Comparison of ENCODE assay signal across 23 mouse cellular contexts in genomic region chr11:54613628-54614027, GRCm38 (mm10).
A peak's percentile ranks its signal among the peaks of the same experiment; 100 is the strongest.
DNase-seq lines count a peak whose midpoint lies in the region; ATAC-seq and TF ChIP-seq lines count a peak whose summit lies in the region.
"Had no signal": no experiment of that assay in that cellular context is flagged by ENCODE, and none has a peak within 500 bp of the region (broad histone marks: within the 10 kb centered on the region; RNA-seq: fewer than 3 reads in every experiment).

No protein-coding gene starts in this region.

- no peak for TF ChIP-seq POLR2A in MEL (IDR thresholded peaks at IDR 0.05; ENCODE audit: control insufficient read depth in 1 of 2, insufficient read depth in 1 of 2, low read depth in 1 of 2, low read length in 2 of 2, poor library complexity in 1 of 2)

- H3K9ac ChIP-seq in lung, embryonic 16.5 days (ENCODE audit: low read length) = no peak overlapping the region
- H3K9ac ChIP-seq in MEL (ENCODE audit: control insufficient read depth, low read depth, low read length, poor library complexity, severe bottlenecking) = no peak overlapping the region; the same call in 1 of the 2 replicates

- H3K27me3 ChIP-seq in lung, embryonic 16.5 days (ENCODE audit: control insufficient read depth, insufficient read depth, low read depth, low read length) = no peaks in the 10 kb centered on the region
- no peaks in the 10 kb centered on the region for H3K27me3 ChIP-seq in MEL (ENCODE audit: control insufficient read depth in 1 of 2, insufficient read depth in 2 of 2, low read length in 2 of 2)
- no peaks in the 10 kb centered on the region for H3K27me3 ChIP-seq in embryonic facial prominence, embryonic 10.5 days (replicated peaks; ENCODE audit: low read depth, poor library complexity, severe bottlenecking)
- H3K27me3 ChIP-seq: CH12.LX, Patski had no signal

- H3K4me3 ChIP-seq in lung, embryonic 16.5 days (ENCODE audit: low read length) = no peak overlapping the region
- H3K4me3 ChIP-seq in MEL (ENCODE audit: control insufficient read depth in 1 of 2, insufficient read depth in 1 of 2, low read depth in 2 of 2, low read length in 2 of 2) = no peak overlapping the region
- H3K4me3 ChIP-seq in embryonic facial prominence, embryonic 10.5 days = no peak overlapping the region

- peaks cover 3% of the 10 kb centered on the region; the same call in 1 of the 2 replicates for H3K4me1 ChIP-seq in lung, embryonic 16.5 days (replicated peaks; ENCODE audit: control insufficient read depth, insufficient read depth, low read length)
- peaks cover 3 to 24% of the 10 kb centered on the region in 2 experiments; a peak in 3 of 4 replicates for H3K4me1 ChIP-seq in MEL (ENCODE audit: control insufficient read depth in 1 of 2, insufficient read depth in 2 of 2, low read length in 2 of 2)
- no peaks in the 10 kb centered on the region for H3K4me1 ChIP-seq in embryonic facial prominence, embryonic 10.5 days

- TF ChIP-seq EP300 in MEL (IDR thresholded peaks at IDR 0.05; ENCODE audit: low read depth in 1 of 2, low read length in 2 of 2) = peak; percentile 33 to 70; a peak in 3 of 4 replicates

- DNase-seq in lung, postnatal 25 days (ENCODE audit: low spot score) = no peak
- DNase-seq in 416B (ENCODE audit: low read depth) = peak; percentile 28
- peak; percentile 76 for DNase-seq in MEL (ENCODE audit: low read depth, low spot score)
- DNase-seq in embryonic facial prominence, embryonic 10.5 days (ENCODE audit: low spot score) = no peak
- DNase-seq: adrenal gland, adult 2 months; adrenal gland, adult 8-10 months; adrenal gland, postnatal 10 days; adrenal gland, postnatal 14 days; adrenal gland, postnatal 25 days; adrenal gland, postnatal 36 days; B cell, adult 2 months; cerebellum, adult 11 months; cerebellum, adult 11-12 months; cerebellum, adult 18-20 months; cerebellum, adult 2 months; cerebellum, adult 8-10 months had no signal

- no peak for TF ChIP-seq RAD21 in MEL (IDR thresholded peaks at IDR 0.05; ENCODE audit: low read depth, low read length)

- peak overlapping the region; percentile 20; the same call in 1 of the 2 replicates for H3K27ac ChIP-seq in lung, embryonic 16.5 days (ENCODE audit: low read length)
- peak overlapping the region; percentile 66 for H3K27ac ChIP-seq in MEL (ENCODE audit: control insufficient read depth, low read depth, low read length)
- H3K27ac ChIP-seq in embryonic facial prominence, embryonic 10.5 days (replicated peaks) = no peak overlapping the region

- H3K36me3 ChIP-seq in lung, embryonic 16.5 days (ENCODE audit: control insufficient read depth, insufficient read depth, low read length) = no peaks in the 10 kb centered on the region
- H3K36me3 ChIP-seq in MEL (ENCODE audit: control insufficient read depth in 1 of 2, insufficient read depth in 2 of 2, low read length in 2 of 2) = peaks cover 3 to 13% of the 10 kb centered on the region in 2 experiments; a peak in 3 of 4 replicates
- H3K36me3 ChIP-seq in embryonic facial prominence, embryonic 10.5 days (replicated peaks) = no peaks in the 10 kb centered on the region

- no peaks in the 10 kb centered on the region for H3K9me3 ChIP-seq in lung, embryonic 16.5 days (ENCODE audit: control insufficient read depth, low read length)
- H3K9me3 ChIP-seq in MEL (replicated peaks; ENCODE audit: insufficient read depth, low read length) = no peaks in the 10 kb centered on the region
- H3K9me3 ChIP-seq in embryonic facial prominence, embryonic 10.5 days = no peaks in the 10 kb centered on the region
- H3K9me3 ChIP-seq: G1E had no signal

- no peak for TF ChIP-seq CTCF in MEL (IDR thresholded peaks at IDR 0.05 in 2 of 3, conservative IDR thresholded peaks at IDR 0.05 in 1 of 3; ENCODE audit: control insufficient read depth in 1 of 3, insufficient read depth in 1 of 3, low read depth in 2 of 3, low read length in 3 of 3, poor library complexity in 1 of 3, severe bottlenecking in 1 of 3)

- no peaks in the 10 kb centered on the region for H3K79me2 ChIP-seq in MEL (ENCODE audit: control insufficient read depth, insufficient read depth, low read length, poor library complexity)

- no peak overlapping the region for H3K4me2 ChIP-seq in lung, embryonic 16.5 days (ENCODE audit: low read depth, low read length)

- ATAC-seq in lung, embryonic 16.5 days (ENCODE audit: low read depth) = no peak
- ATAC-seq in granulocyte monocyte progenitor cell, adult 5-6 weeks (replicated peaks; ENCODE audit: poor library complexity, severe bottlenecking) = no peak; the same call in 1 of the 2 replicates
- ATAC-seq: activated CD4-positive, CD25-positive, alpha-beta regulatory T cell, adult 4 months; CD4-positive, CD25-positive, alpha-beta regulatory T cell, adult 4 months; Patski had no signal

TF ChIP-seq in MEL, 35 proteins besides CTCF, POLR2A, EP300 and RAD21:
- no peak for TF ChIP-seq BHLHE40 (IDR thresholded peaks at IDR 0.05; ENCODE audit: borderline replicate concordance, low read depth, low read length)
- no peak for TF ChIP-seq MEF2A (IDR thresholded peaks at IDR 0.05; ENCODE audit: extremely low read depth, insufficient replicate concordance, low read depth, low read length, poor library complexity, severe bottlenecking)
- TF ChIP-seq POLR2AphosphoS2 (IDR thresholded peaks at IDR 0.05; ENCODE audit: low read length) = no peak
- TF ChIP-seq USF2 (IDR thresholded peaks at IDR 0.05; ENCODE audit: borderline replicate concordance in 1 of 2, insufficient read depth in 1 of 2, low read depth in 1 of 2, low read length in 2 of 2) = no peak
- peak; percentile 84 for TF ChIP-seq GATA1 (IDR thresholded peaks at IDR 0.05; ENCODE audit: low read depth, low read length)
- TF ChIP-seq SIN3A (IDR thresholded peaks at IDR 0.05; ENCODE audit: low read length) = 0 out of 2 replicates have a peak, but pooled peaks have one; percentile 11
- TF ChIP-seq TBP (IDR thresholded peaks at IDR 0.05; ENCODE audit: low read depth, low read length) = no peak
- no peak for TF ChIP-seq KAT2A (conservative IDR thresholded peaks at IDR 0.05; ENCODE audit: low read depth, low read length)
- TF ChIP-seq ZNF384 (IDR thresholded peaks at IDR 0.05; ENCODE audit: low read depth, low read length) = no peak
- 0 out of 2 replicates have a peak, but pooled peaks have one; percentile 3 for TF ChIP-seq RCOR1 (IDR thresholded peaks at IDR 0.05; ENCODE audit: low read depth, low read length)
- no peak for TF ChIP-seq NELFE (IDR thresholded peaks at IDR 0.05; ENCODE audit: low read depth, low read length)
- TF ChIP-seq MYC (IDR thresholded peaks at IDR 0.05; ENCODE audit: low read depth, low read length) = no peak
- no peak; the same call in 1 of the 2 replicates for TF ChIP-seq TAL1 (IDR thresholded peaks at IDR 0.05; ENCODE audit: low read length)
- TF ChIP-seq MXI1 (IDR thresholded peaks at IDR 0.05; ENCODE audit: low read depth, low read length) = 0 out of 2 replicates have a peak, but pooled peaks have one; percentile 23
- TF ChIP-seq E2F4 (IDR thresholded peaks at IDR 0.05; ENCODE audit: borderline replicate concordance, low read depth, low read length) = no peak
- no peak for TF ChIP-seq TCF12 (IDR thresholded peaks at IDR 0.05; ENCODE audit: low read depth, low read length)
- no peak for TF ChIP-seq CHD2 (IDR thresholded peaks at IDR 0.05; ENCODE audit: low read length)
- no peak for TF ChIP-seq MAZ (IDR thresholded peaks at IDR 0.05; ENCODE audit: low read depth, low read length)
- TF ChIP-seq CHD1 (IDR thresholded peaks at IDR 0.05; ENCODE audit: low read depth, low read length) = no peak

Comparison
In these comparisons a context has a peak if more than half of its experiments do, and no peak if none do; other contexts are left out.
1. DNase-seq: peak in 416B (single experiment) and MEL (single experiment); none in lung, postnatal 25 days (single experiment) and embryonic facial prominence, embryonic 10.5 days (single experiment).